Mouse (Mus musculus): ENCODE results near the gene Myoc. TPM values are rescaled to one million over a fixed set of nuclear protein-coding genes. Genes with fewer than 3 reads are reported as not detected.

Myoc gene
- total RNA-seq (2021): 1 to 10 TPM; 6.2 to 6.7 TPM
- long read RNA-seq, experiment 1, transcript Myoc-201 (3 exons, 2,074 nt): major isoform, 5 of 5 reads
- long read RNA-seq, experiment 1, partial matches to known transcripts: 0 of 5 reads
- long read RNA-seq, experiment 1, other reads (novel, unspliced or antisense): 0 of 5 reads
- long read RNA-seq, experiment 2, transcript Myoc-201 (3 exons, 2,074 nt): major isoform, 5 of 5 reads
- long read RNA-seq, experiment 2, partial matches to known transcripts: 0 of 5 reads
- long read RNA-seq, experiment 2, other reads (novel, unspliced or antisense): 0 of 5 reads

- no peak for TF ChIP-seq CTCF (IDR thresholded peaks at IDR 0.05)
- intact Hi-C loops (cut with DNase I): no loop called here
- DNase-seq (ENCODE audit: extremely low spot score in 1 of 2, low spot score in 2 of 2): no peak
- Histone ChIP-seq H3K27ac (no peak within 1 kb of the TSS), H3K4me3 (no peak within 1 kb of the TSS)
Observed at GRCm38 (mm10) chr1:162639051-162639750, at the start of gene Myoc. TSS of gene Myoc (plus strand) at chr1:162639155.

- intact Hi-C loops (cut with DNase I): no loop called here
- no peak overlapping the region for H3K27ac ChIP-seq
- H3K4me3 ChIP-seq: no peak overlapping the region
- no peak for DNase-seq (ENCODE audit: extremely low spot score in 1 of 2, low spot score in 2 of 2)
- TF ChIP-seq CTCF (IDR thresholded peaks at IDR 0.05): no peak
Observed at GRCm38 (mm10) chr1:162589443-162589842, 49.5 kb upstream of the Myoc start.

DNA sequence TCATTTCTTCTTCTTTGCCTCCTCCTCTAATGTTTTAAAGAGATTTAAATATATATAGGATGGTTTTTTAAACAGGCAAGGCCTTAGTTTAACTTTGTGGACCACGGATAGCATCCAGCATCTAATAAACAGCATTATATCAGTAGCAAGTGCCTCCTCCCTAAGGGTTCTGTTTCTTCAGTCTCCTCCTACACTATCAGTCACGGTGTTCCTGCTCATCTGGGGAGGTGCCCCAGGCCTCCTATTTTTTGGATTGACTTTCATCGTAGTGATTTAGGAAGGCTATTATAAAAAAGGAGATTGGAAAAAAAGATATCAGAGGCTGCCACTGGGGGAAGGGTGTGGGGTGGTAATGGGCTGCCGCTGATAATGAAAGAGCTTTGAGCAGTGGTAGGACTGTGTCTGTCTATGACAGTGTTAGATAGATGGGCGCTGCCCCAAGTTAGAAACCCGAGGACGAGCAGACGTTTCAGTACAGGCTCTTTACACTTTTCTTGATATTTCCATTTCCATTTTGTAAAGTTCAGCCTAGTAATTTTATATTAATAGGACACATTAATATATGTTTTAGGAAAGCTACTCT lies 48.4 kb upstream of the Myoc start:
- no peak for TF ChIP-seq CTCF (IDR thresholded peaks at IDR 0.05)
- no peak overlapping the region for H3K27ac ChIP-seq
- no peak overlapping the region for H3K4me3 ChIP-seq
- intact Hi-C loops (cut with DNase I): no loop called here
- DNase-seq (ENCODE audit: extremely low spot score in 1 of 2, low spot score in 2 of 2): no peak

GRCm38 (mm10) chr1:162597379-162598102 lies 41.4 kb upstream of the Myoc start:
- H3K27ac ChIP-seq: no peak overlapping the region
- no peak for TF ChIP-seq CTCF (IDR thresholded peaks at IDR 0.05)
- DNase-seq (ENCODE audit: extremely low spot score in 1 of 2, low spot score in 2 of 2): no peak
- H3K4me3 ChIP-seq: no peak overlapping the region
- intact Hi-C loops (cut with DNase I): loop anchor here (5.0 kb wide), 1 partner anchor 120 kb away; no protein-coding TSS in a partner anchor

GRCm38 (mm10) chr1:162599617-162600016 lies 39.3 kb upstream of the Myoc start:
- intact Hi-C loops (cut with DNase I): loop anchor here (5.0 kb wide), 1 partner anchor 118 kb away; no protein-coding TSS in a partner anchor
- TF ChIP-seq CTCF (IDR thresholded peaks at IDR 0.05): no peak
- Histone ChIP-seq H3K27ac (no peak overlapping the region), H3K4me3 (no peak overlapping the region)
- DNase-seq (ENCODE audit: extremely low spot score in 1 of 2, low spot score in 2 of 2): no peak

DNA sequence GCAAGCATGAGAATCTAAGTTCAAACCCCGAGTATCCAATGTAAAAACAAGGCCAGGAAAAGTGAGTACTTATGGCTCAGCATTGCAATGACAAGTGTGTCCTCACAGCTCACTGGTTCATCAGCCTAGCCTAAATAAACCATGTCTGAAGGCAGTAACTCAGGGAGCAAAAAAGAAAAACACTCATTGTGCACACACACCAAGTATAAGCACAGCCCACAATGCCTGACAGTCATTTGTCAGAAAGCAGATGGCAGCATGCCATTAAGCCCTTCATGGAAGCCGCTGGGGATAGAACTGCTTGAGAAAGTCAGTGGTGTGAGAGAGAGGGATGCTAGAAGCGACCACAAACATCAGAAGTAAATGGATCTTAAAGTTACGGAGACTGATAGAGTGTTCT lies 37.7 kb upstream of the Myoc start:
- intact Hi-C loops (cut with DNase I): no loop called here
- no peak for DNase-seq (ENCODE audit: extremely low spot score in 1 of 2, low spot score in 2 of 2)
- no peak overlapping the region for H3K4me3 ChIP-seq

GRCm38 (mm10) chr1:162608127-162608526 lies 30.8 kb upstream of the Myoc start:
- TF ChIP-seq CTCF (IDR thresholded peaks at IDR 0.05): no peak
- intact Hi-C loops (cut with DNase I): no loop called here

More for the DNA sequence above, 37.7 kb upstream of the Myoc start:
- no peak for TF ChIP-seq CTCF (IDR thresholded peaks at IDR 0.05)
- H3K27ac ChIP-seq: no peak overlapping the region

GRCm38 (mm10) chr1:162609633-162610250 lies 29.2 kb upstream of the Myoc start:
- no peak for DNase-seq (ENCODE audit: extremely low spot score in 1 of 2, low spot score in 2 of 2)
- Histone ChIP-seq H3K4me3 (no peak overlapping the region), H3K27ac (no peak overlapping the region)
- no peak for TF ChIP-seq CTCF (IDR thresholded peaks at IDR 0.05)
- intact Hi-C loops (cut with DNase I): no loop called here

More at GRCm38 (mm10) chr1:162608127-162608526, 30.8 kb upstream of the Myoc start:
- H3K27ac ChIP-seq: no peak overlapping the region
- no peak overlapping the region for H3K4me3 ChIP-seq
- DNase-seq (ENCODE audit: extremely low spot score in 1 of 2, low spot score in 2 of 2): no peak

DNA sequence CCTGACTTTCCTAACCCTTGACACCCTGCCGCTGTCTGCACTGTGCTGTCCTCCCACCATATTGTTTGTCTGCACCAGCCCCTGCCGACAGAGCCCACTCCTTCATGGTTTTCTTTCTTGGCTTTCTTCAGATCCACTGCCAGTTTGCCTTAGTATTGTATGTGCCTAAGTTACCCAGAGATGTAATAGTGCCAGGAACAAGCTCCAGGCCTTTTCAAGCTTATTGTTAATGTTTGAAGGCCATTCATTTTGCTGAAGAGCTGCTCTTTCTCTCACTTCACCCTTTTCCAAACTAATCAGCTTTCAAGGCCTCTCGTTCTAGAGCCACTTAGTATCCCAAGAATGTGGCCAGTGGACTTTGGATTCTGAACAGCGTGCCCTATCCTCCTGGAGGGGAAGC lies 27.8 kb upstream of the Myoc start:
- intact Hi-C loops (cut with DNase I): no loop called here
- no peak for DNase-seq (ENCODE audit: extremely low spot score in 1 of 2, low spot score in 2 of 2)
- no peak for TF ChIP-seq CTCF (IDR thresholded peaks at IDR 0.05)
- no peak overlapping the region for H3K4me3 ChIP-seq
- H3K27ac ChIP-seq: no peak overlapping the region

DNA sequence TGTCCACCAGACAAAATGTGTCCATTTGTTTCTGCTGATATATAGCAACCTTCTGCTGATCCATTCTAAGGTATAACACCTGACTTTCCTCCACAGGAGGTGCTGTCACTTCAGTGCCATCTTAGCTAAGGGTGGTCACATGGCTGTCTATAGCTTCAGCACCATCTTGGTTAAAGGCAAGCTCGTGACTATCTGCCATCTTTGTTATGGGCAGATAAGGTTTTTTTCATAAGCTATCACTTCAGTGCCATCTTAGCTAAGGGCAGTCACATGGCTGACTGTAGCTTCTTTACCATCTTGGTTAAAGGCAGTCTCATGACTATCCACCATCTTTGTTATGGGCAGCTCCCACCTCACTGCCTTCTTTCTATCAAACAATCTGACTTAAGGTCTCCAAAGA lies 23.4 kb upstream of the Myoc start:
- TF ChIP-seq CTCF (IDR thresholded peaks at IDR 0.05): no peak
- intact Hi-C loops (cut with DNase I): no loop called here
- Histone ChIP-seq H3K4me3 (no peak overlapping the region), H3K27ac (no peak overlapping the region)
- DNase-seq (ENCODE audit: extremely low spot score in 1 of 2, low spot score in 2 of 2): no peak

GRCm38 (mm10) chr1:162620487-162620886 lies 18.5 kb upstream of the Myoc start:
- H3K4me3 ChIP-seq: no peak overlapping the region
- no peak for DNase-seq (ENCODE audit: extremely low spot score in 1 of 2, low spot score in 2 of 2)
- intact Hi-C loops (cut with DNase I): no loop called here
- peak; percentile 47 for TF ChIP-seq CTCF (IDR thresholded peaks at IDR 0.05)
- H3K27ac ChIP-seq: no peak overlapping the region

Data from left cerebral cortex, adult 2 months (tissue).